Mouse (Mus musculus) MEL (cell line): Measurements from ENCODE around the gene Gm853. TPM values are rescaled to one million over a fixed set of nuclear protein-coding genes. Genes with fewer than 3 reads are reported as not detected.

ENCODE experiments used
- DNase-seq: peaks from one replicate; pipeline ENCODE4 v3.0.0; 2011; ENCODE audit warnings: low read depth, low spot score
- H3K27ac ChIP-seq: 2 replicates; pipeline ENCODE4 v1.5.1; 2012; ENCODE audit warnings: low read depth, mild to moderate bottlenecking, control low read depth, low read length, moderate library complexity; ENCODE audit not compliant: control insufficient read depth
- H3K27me3 ChIP-seq, 2 experiments: fragments of 150-350 bp in 1 of 2; sonication (generic) in 1 of 2; 2 replicates each; pipeline ENCODE4 v1.6.1; 2012; ENCODE audit warnings: low read length in 2 of 2, mild to moderate bottlenecking in 2 of 2, improper control_type of control experiment in 1 of 2, moderate library complexity in 1 of 2; ENCODE audit not compliant: insufficient read depth in 2 of 2, control insufficient read depth in 1 of 2
- H3K36me3 ChIP-seq, 2 experiments: 2 replicates each; pipeline ENCODE4 v1.6.1; 2012 to 2014; ENCODE audit warnings: low read length in 2 of 2, improper control_type of control experiment in 1 of 2, inconsistent platforms in 1 of 2, mild to moderate bottlenecking in 1 of 2; ENCODE audit not compliant: insufficient read depth in 2 of 2, control insufficient read depth in 1 of 2
- H3K4me1 ChIP-seq, 2 experiments: fragments of 150-350 bp in 1 of 2; sonication (generic) in 1 of 2; 2 replicates each; pipeline ENCODE4 v1.6.1; 2012; ENCODE audit warnings: low read length in 2 of 2, improper control_type of control experiment in 1 of 2, mild to moderate bottlenecking in 1 of 2; ENCODE audit not compliant: insufficient read depth in 2 of 2, control insufficient read depth in 1 of 2
- H3K4me3 ChIP-seq, 2 experiments: fragments of 150-350 bp in 1 of 2; sonication (generic) in 1 of 2; 2 replicates each; pipeline ENCODE4 v1.5.1; 2012; ENCODE audit warnings: low read depth in 2 of 2, low read length in 2 of 2, mild to moderate bottlenecking in 2 of 2, moderate library complexity in 2 of 2, control low read depth in 1 of 2, improper control_type of control experiment in 1 of 2; ENCODE audit not compliant: control insufficient read depth in 1 of 2, insufficient read depth in 1 of 2
- H3K79me2 ChIP-seq: 2 replicates; pipeline ENCODE4 v1.6.1; 2012; ENCODE audit warnings: mild to moderate bottlenecking, low read length, moderate library complexity; ENCODE audit not compliant: control insufficient read depth, poor library complexity, insufficient read depth
- H3K9ac ChIP-seq: 2 replicates; pipeline ENCODE4 v1.6.1; 2012; ENCODE audit warnings: low read depth, mild to moderate bottlenecking, control low read depth, low read length, moderate library complexity; ENCODE audit not compliant: control insufficient read depth, poor library complexity, severe bottlenecking
- H3K9me3 ChIP-seq: fragments of 150-350 bp; sonication (generic); replicated peaks from 2 replicates; pipeline ENCODE4 v1.6.1; 2012; ENCODE audit warnings: mild to moderate bottlenecking, low read length, improper control_type of control experiment, moderate library complexity; ENCODE audit not compliant: insufficient read depth
- BHLHE40 ChIP-seq: IDR thresholded peaks from 2 replicates; pipeline ENCODE4 v1.6.1; 2012; ENCODE audit warnings: low read depth, mild to moderate bottlenecking, inconsistent platforms, low read length, improper control_type of control experiment, borderline replicate concordance
- CHD1 ChIP-seq: IDR thresholded peaks from 2 replicates; pipeline ENCODE4 v1.6.1; 2012; ENCODE audit warnings: low read depth, mild to moderate bottlenecking, inconsistent platforms, low read length, improper control_type of control experiment
- CHD2 ChIP-seq: IDR thresholded peaks from 2 replicates; pipeline ENCODE4 v1.6.1; 2011; ENCODE audit warnings: low read length, improper control_type of control experiment
- CTCF ChIP-seq, 3 experiments: IDR thresholded peaks in 2 of 3; conservative IDR thresholded peaks in 1 of 3; 2 replicates each; pipeline ENCODE4 v1.5.1; 2011 to 2012; ENCODE audit warnings: low read length in 3 of 3, low read depth in 2 of 3, mild to moderate bottlenecking in 2 of 3, improper control_type of control experiment in 1 of 3, inconsistent platforms in 1 of 3, mixed read lengths in 1 of 3, moderate library complexity in 1 of 3; ENCODE audit not compliant: control insufficient read depth in 1 of 3, insufficient read depth in 1 of 3, poor library complexity in 1 of 3, severe bottlenecking in 1 of 3
- ELF1 ChIP-seq: IDR thresholded peaks from 2 replicates; pipeline ENCODE4 v1.6.1; 2014; ENCODE audit warnings: low read depth, mild to moderate bottlenecking, inconsistent platforms, low read length, improper control_type of control experiment, moderate library complexity
- EP300 ChIP-seq, 2 experiments: IDR thresholded peaks; 2 replicates each; pipeline ENCODE4 v1.6.1; 2011; ENCODE audit warnings: improper control_type of control experiment in 2 of 2, low read length in 2 of 2, low read depth in 1 of 2, mild to moderate bottlenecking in 1 of 2
- ETS1 ChIP-seq: IDR thresholded peaks from 2 replicates; pipeline ENCODE4 v1.6.1; 2012; ENCODE audit warnings: low read depth, mild to moderate bottlenecking, inconsistent platforms, low read length, improper control_type of control experiment, moderate library complexity
- GABPA ChIP-seq: IDR thresholded peaks from 2 replicates; pipeline ENCODE4 v1.6.1; 2012; ENCODE audit warnings: low read depth, mild to moderate bottlenecking, inconsistent platforms, low read length, improper control_type of control experiment, moderate library complexity
- MEF2A ChIP-seq: IDR thresholded peaks from 2 replicates; pipeline ENCODE4 v1.6.1; 2014; ENCODE audit warnings: low read depth, mild to moderate bottlenecking, inconsistent platforms, low read length, improper control_type of control experiment; ENCODE audit not compliant: poor library complexity, insufficient replicate concordance, severe bottlenecking; ENCODE audit errors: extremely low read depth
- MXI1 ChIP-seq: IDR thresholded peaks from 2 replicates; pipeline ENCODE4 v1.6.1; 2011; ENCODE audit warnings: mild to moderate bottlenecking, low read depth, low read length, improper control_type of control experiment
- POLR2A ChIP-seq, 2 experiments: IDR thresholded peaks; 2 replicates each; pipeline ENCODE4 v1.6.1; 2011 to 2012; ENCODE audit warnings: low read length in 2 of 2, mild to moderate bottlenecking in 2 of 2, control low read depth in 1 of 2, improper control_type of control experiment in 1 of 2, low read depth in 1 of 2, moderate library complexity in 1 of 2; ENCODE audit not compliant: control insufficient read depth in 1 of 2, insufficient read depth in 1 of 2, poor library complexity in 1 of 2
- POLR2AphosphoS2 ChIP-seq: IDR thresholded peaks from 2 replicates; pipeline ENCODE4 v1.6.1; 2011; ENCODE audit warnings: low read length, improper control_type of control experiment
- POLR2AphosphoS5 ChIP-seq: IDR thresholded peaks from 2 replicates; pipeline ENCODE4 v1.6.1; 2012; ENCODE audit warnings: low read depth, borderline replicate concordance, mild to moderate bottlenecking, inconsistent platforms, low read length, moderate library complexity, mixed read lengths
- SMC3 ChIP-seq: IDR thresholded peaks from 2 replicates; pipeline ENCODE4 v1.6.1; 2011; ENCODE audit warnings: low read depth, low read length, improper control_type of control experiment
- TAL1 ChIP-seq: IDR thresholded peaks from 2 replicates; pipeline ENCODE4 v1.6.1; 2012; ENCODE audit warnings: mild to moderate bottlenecking, inconsistent platforms, low read length, moderate library complexity, mixed read lengths
- TCF12 ChIP-seq: IDR thresholded peaks from 2 replicates; pipeline ENCODE4 v1.6.1; 2014; ENCODE audit warnings: low read depth, mild to moderate bottlenecking, inconsistent platforms, low read length, improper control_type of control experiment, moderate library complexity
- USF1 ChIP-seq: IDR thresholded peaks from 2 replicates; pipeline ENCODE4 v1.6.1; 2014; ENCODE audit warnings: low read depth, mild to moderate bottlenecking, inconsistent platforms, low read length, improper control_type of control experiment, moderate library complexity
- ZC3H11A ChIP-seq: IDR thresholded peaks from 2 replicates; pipeline ENCODE4 v1.6.1; 2012; ENCODE audit warnings: low read depth, mild to moderate bottlenecking, inconsistent platforms, low read length, improper control_type of control experiment
- ZKSCAN1 ChIP-seq: IDR thresholded peaks from 2 replicates; pipeline ENCODE4 v1.6.1; 2012; ENCODE audit warnings: low read depth, mild to moderate bottlenecking, inconsistent platforms, low read length, improper control_type of control experiment, moderate library complexity
- ZNF384 ChIP-seq: IDR thresholded peaks from 2 replicates; pipeline ENCODE4 v1.6.1; 2012; ENCODE audit warnings: low read depth, mild to moderate bottlenecking, inconsistent platforms, low read length, improper control_type of control experiment
- polyA plus RNA-seq, 2 experiments: library from polyadenylated mRNA; stranded (reverse) in 1 of 2; unstranded in 1 of 2; fragments of >175 nt in 1 of 2; fragments of >200 nt in 1 of 2; gene quantifications; 2 replicates each; pipeline versions ENCODE4 v1.2.1 to v1.2.4; 2012; ENCODE audit warnings: low replicate concordance in 2 of 2, low read depth in 1 of 2; ENCODE audit not compliant: insufficient read length in 2 of 2, insufficient read depth in 1 of 2, missing spikeins in 1 of 2
- total RNA-seq: library from RNA; depleted of rRNA; stranded (reverse); fragments of 300-350 nt; gene quantifications from 2 replicates; pipeline ENCODE4 v1.2.3, GENCODE M21; 2012

Gm853 gene
- total and polyA plus RNA-seq, 3 experiments: 0.04 TPM; not detected in 2

DNA sequence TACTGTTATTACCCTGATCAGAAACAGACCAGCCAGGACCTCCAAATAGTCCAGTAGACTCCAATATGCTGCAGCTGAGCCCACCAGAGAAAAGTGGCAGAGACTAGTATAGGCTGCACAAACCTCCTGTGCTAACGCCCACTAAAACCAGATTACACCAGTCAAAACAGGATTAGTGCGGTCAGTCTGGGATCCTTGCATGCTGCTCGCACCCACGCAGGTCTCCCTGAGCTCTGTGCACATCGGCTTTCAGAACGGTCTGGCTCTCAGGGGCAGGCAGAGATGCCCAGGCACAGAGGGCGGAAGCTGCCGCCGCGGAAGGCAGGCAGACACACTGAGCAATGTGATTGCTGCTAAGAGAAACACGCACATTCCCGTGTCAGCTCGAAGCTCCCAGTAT is 39.2 kb downstream of the Gm853 start:
- H3K4me1 ChIP-seq: peaks cover 9 to 13% of the 10 kb centered on the region in 2 experiments
- H3K79me2 ChIP-seq: no peaks in the 10 kb centered on the region
- no peaks in the 10 kb centered on the region for H3K9me3 ChIP-seq
- H3K4me3 ChIP-seq: no peak overlapping the region
- no peak for TF ChIP-seq ZC3H11A
- no peak for TF ChIP-seq ZNF384
- no peak for TF ChIP-seq TAL1
- no peak for TF ChIP-seq POLR2AphosphoS5
- TF ChIP-seq CHD2: no peak
- no peak for TF ChIP-seq SMC3
- no peak for TF ChIP-seq ELF1
- TF ChIP-seq TCF12: no peak
- TF ChIP-seq ETS1: no peak
- no peak for TF ChIP-seq POLR2AphosphoS2
- TF ChIP-seq, all 39 proteins: peak for 0
- DNase-seq: no peak
- peaks cover 0 to 11% of the 10 kb centered on the region in 2 experiments; a peak in 2 of 4 replicates for H3K36me3 ChIP-seq
- H3K9ac ChIP-seq: no peak overlapping the region
- no peaks in the 10 kb centered on the region for H3K27me3 ChIP-seq
- H3K27ac ChIP-seq: no peak overlapping the region

DNA sequence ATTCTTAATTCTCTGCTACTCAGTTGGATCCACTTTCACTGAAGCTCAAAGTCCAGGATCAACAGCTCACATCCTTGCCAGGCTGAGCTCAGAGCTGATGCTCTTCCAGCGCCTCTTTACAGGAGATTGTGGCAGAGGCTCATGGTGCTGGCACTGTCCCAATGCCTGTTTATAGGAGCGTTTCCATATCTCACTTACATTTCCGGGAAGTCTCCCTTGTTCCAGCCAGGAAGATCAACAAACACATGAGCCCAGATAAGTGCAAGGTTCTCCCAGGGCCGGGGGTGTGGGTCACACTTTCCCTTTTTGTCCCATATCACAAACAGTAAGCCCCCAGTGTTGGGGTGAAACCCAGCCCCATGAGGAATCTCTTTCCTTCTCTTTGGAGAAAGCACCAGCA is 40.3 kb downstream of the Gm853 start:
- TF ChIP-seq ZC3H11A (no peak), POLR2A (IDR thresholded peaks at IDR 0.05; ENCODE audit: control insufficient read depth in 1 of 2, insufficient read depth in 1 of 2, low read depth in 1 of 2, low read length in 2 of 2, poor library complexity in 1 of 2) (no peak), GABPA (no peak), CTCF (IDR thresholded peaks at IDR 0.05 in 2 of 3, conservative IDR thresholded peaks at IDR 0.05 in 1 of 3; ENCODE audit: control insufficient read depth in 1 of 3, insufficient read depth in 1 of 3, low read depth in 2 of 3, low read length in 3 of 3, poor library complexity in 1 of 3, severe bottlenecking in 1 of 3) (no peak), ZKSCAN1 (no peak), BHLHE40 (no peak), CHD2 (no peak), TAL1 (no peak), MEF2A (no peak), USF1 (no peak), CHD1 (no peak), EP300 (IDR thresholded peaks at IDR 0.05; ENCODE audit: low read depth in 1 of 2, low read length in 2 of 2) (no peak), MXI1 (no peak), TCF12 (no peak)
- Histone ChIP-seq H3K27me3 (no peaks in the 10 kb centered on the region), H3K9ac (no peak overlapping the region), H3K4me1 (peaks cover 5 to 14% of the 10 kb centered on the region in 2 experiments), H3K9me3 (no peaks in the 10 kb centered on the region), H3K4me3 (no peak overlapping the region), H3K79me2 (no peaks in the 10 kb centered on the region), H3K36me3 (peaks cover 0 to 5% of the 10 kb centered on the region in 2 experiments; a peak in 2 of 4 replicates), H3K27ac (no peak overlapping the region)
- DNase-seq: no peak
